Mouse (Mus musculus) ovary, postnatal 36 days (tissue): ENCODE results near the gene Lancl3.

Experiments
- DNase-seq: peaks from one replicate; pipeline ENCODE4 v3.0.0; 2022; ENCODE audit warnings: low spot score, mixed read lengths

Gene Lancl3

GRCm38 (mm10) chrX:9199761-9200371, at the start of gene Lancl3:
Lancl3 (plus strand) TSS chrX:9199902.
- peak; percentile 49 for DNase-seq

- no peak for DNase-seq
These were observed 20.7 kb upstream of the Lancl3 start for GRCm38 (mm10) chrX:9179011-9179410.

- DNase-seq, result no peak
These were observed 18.1 kb upstream of the Lancl3 start for GRCm38 (mm10) chrX:9181570-9181969.

GRCm38 (mm10) chrX:9200380-9200917, 747 bp downstream of the Lancl3 start:
- DNase-seq, result peak; percentile 64

GRCm38 (mm10) chrX:9201954-9202353, 2.3 kb downstream of the Lancl3 start:
- no peak for DNase-seq

- DNase-seq, result no peak
These were observed 3.2 kb downstream of the Lancl3 start for GRCm38 (mm10) chrX:9202781-9203405.

- no peak for DNase-seq
These were observed 5.4 kb downstream of the Lancl3 start for GRCm38 (mm10) chrX:9205121-9205520.

- DNase-seq, result no peak
These were observed 16.5 kb downstream of the Lancl3 start for GRCm38 (mm10) chrX:9216244-9216643.

- DNase-seq, result no peak
These were observed 19.9 kb downstream of the Lancl3 start for GRCm38 (mm10) chrX:9219570-9219969.

GRCm38 (mm10) chrX:9221206-9221605, 21.5 kb downstream of the Lancl3 start:
- peak; percentile 19 for DNase-seq

GRCm38 (mm10) chrX:9221736-9222135, 22.0 kb downstream of the Lancl3 start:
- DNase-seq, result no peak

GRCm38 (mm10) chrX:9222412-9223221, 22.9 kb downstream of the Lancl3 start:
- DNase-seq, result no peak

- DNase-seq, result no peak
These were observed 27.4 kb downstream of the Lancl3 start for GRCm38 (mm10) chrX:9227105-9227504.

GRCm38 (mm10) chrX:9240737-9241591, 41.3 kb downstream of the Lancl3 start:
- no peak for DNase-seq

- DNase-seq, result no peak
These were observed 43.7 kb downstream of the Lancl3 start for GRCm38 (mm10) chrX:9243381-9243864.

GRCm38 (mm10) chrX:9244603-9245336, 45.1 kb downstream of the Lancl3 start:
- no peak for DNase-seq

- DNase-seq, result no peak
These were observed 49.2 kb downstream of the Lancl3 start for GRCm38 (mm10) chrX:9248911-9249310.

- no peak for DNase-seq
These were observed 54.3 kb downstream of the Lancl3 start for GRCm38 (mm10) chrX:9253990-9254389.

- no peak for DNase-seq
These were observed 55.2 kb downstream of the Lancl3 start for GRCm38 (mm10) chrX:9254901-9255300.

- no peak for DNase-seq
These were observed 57.1 kb downstream of the Lancl3 start, which contains the start of gene Gm14862 for GRCm38 (mm10) chrX:9256766-9257165. Gm14862 (minus strand) TSS chrX:9256899.

GRCm38 (mm10) chrX:9257831-9258230, 58.1 kb downstream of the Lancl3 start:
- DNase-seq, result no peak
